Mouse (Mus musculus): Measurements from ENCODE around the gene Gpam. TPM values are rescaled to one million over a fixed set of nuclear protein-coding genes. Genes with fewer than 3 reads are reported as not detected.

The Gpam gene
- total RNA-seq, 4 experiments from 2014 or later = 42.7 to 58.3 (median 51.8) TPM

- DNase-seq (ENCODE audit: low spot score in 2 of 2) = no peak
Observed at GRCm38 (mm10) chr19:55139301-55139700, 12.3 kb upstream of the Gpam start.

- no peak for DNase-seq (ENCODE audit: low spot score in 2 of 2)
Observed at GRCm38 (mm10) chr19:55138506-55138905, 11.5 kb upstream of the Gpam start.

GRCm38 (mm10) chr19:55137884-55138283, 10.8 kb upstream of the Gpam start:
- no peak for DNase-seq (ENCODE audit: low spot score in 2 of 2)

DNA sequence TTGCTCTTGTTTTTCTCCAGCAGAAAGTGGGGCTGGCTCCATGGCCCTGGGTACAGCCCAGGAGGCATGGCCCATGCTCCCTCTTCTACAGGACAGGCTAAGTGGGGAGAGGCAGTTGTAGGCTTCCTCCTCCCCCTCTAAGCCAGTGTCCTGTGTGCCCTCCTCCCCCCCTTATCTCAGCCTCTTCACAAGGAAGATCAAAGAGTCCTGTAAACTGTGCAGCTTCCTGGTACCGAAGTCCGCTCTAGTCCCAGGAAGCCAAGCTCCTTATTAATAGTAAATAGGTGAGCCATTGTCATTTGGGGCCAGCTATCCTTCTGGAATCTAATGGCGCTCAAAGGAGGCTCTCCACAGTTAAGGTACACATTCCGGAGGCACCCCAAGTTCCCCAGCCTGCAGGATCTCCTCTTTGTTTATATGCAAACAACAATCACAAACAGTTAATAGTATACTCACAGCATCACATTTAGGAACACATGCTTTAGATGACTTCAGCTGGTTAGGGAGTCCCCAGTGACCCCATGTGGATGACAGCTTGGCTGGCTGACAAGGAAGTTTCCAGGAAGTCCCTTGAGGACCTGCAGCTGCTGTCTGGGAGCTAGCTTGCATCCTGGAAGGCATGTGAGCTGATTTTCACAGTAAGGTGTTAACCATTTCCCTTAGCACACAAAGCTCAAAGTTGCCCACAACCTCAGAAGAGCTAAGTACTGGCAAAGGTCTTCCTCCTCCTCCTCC, 9.8 kb upstream of the Gpam start:
- DNase-seq (ENCODE audit: low spot score in 2 of 2) = no peak

GRCm38 (mm10) chr19:55135918-55136317, 8.9 kb upstream of the Gpam start:
- DNase-seq (ENCODE audit: low spot score in 2 of 2) = no peak

GRCm38 (mm10) chr19:55134521-55134920, 7.5 kb upstream of the Gpam start:
- DNase-seq (ENCODE audit: low spot score in 2 of 2) = no peak

DNA sequence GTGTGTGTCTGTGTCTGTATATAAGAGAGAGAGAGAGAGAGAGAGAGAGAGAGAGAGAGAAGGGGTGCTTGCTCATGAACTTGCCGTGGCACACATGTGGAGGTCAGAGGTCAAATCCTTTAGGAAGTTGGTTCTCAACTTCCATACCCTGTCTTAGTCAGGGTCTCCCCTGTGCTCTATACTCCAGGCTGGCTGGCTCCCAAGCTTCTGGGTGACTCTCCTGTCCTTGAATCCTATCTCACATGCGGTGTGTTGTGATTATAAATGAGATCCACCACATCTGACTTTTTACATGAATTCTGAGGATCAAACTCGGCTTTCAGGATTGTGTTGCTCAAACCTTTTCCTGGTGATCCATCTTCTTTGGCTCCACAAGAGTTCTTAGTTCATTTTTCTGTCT, 5.4 kb upstream of the Gpam start:
- no peak for DNase-seq (ENCODE audit: low spot score in 2 of 2)

DNA sequence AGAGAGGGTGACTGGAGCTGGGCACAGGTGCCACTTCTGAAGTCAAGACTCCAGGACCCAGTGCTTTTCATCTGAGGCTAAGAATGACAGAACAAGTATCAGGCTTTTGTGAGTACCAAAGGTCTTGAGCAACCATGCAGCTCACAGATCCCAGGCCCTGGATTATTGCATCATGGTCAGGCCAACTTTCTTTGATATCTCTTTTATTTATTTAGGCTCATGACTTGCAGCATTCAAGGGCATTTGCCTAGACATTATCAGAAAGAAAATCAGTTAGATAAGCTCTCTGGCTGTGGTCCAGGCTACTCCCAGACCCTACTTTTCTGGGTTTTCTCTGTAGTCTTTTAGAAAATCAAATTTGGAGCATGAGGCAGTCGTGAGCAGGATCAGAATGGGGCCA, 4.7 kb upstream of the Gpam start:
- no peak for DNase-seq (ENCODE audit: low spot score in 2 of 2)

GRCm38 (mm10) chr19:55128469-55128868, 1.4 kb upstream of the Gpam start:
- no peak for DNase-seq (ENCODE audit: low spot score in 2 of 2)

DNA sequence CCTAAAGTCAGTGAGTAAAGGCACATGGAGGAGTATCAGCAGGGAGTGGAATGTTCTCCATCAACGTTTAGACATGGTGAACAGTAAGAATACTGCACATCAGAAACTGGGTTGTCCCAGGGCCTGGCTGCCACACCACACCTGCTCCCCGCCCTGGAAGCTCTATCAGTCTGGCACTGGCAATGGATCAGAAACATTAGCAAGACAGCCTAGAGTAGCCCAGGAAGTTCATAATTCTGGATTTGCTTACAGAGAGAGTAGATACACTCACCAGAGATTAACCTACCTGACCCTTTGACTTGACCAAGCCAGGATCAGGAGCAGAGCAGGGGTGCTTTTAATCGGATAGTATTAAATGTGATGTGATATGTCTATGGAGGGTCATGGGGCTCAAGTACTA, 1.6 kb downstream of the Gpam start:
- DNase-seq (ENCODE audit: low spot score in 2 of 2) = no peak

DNA sequence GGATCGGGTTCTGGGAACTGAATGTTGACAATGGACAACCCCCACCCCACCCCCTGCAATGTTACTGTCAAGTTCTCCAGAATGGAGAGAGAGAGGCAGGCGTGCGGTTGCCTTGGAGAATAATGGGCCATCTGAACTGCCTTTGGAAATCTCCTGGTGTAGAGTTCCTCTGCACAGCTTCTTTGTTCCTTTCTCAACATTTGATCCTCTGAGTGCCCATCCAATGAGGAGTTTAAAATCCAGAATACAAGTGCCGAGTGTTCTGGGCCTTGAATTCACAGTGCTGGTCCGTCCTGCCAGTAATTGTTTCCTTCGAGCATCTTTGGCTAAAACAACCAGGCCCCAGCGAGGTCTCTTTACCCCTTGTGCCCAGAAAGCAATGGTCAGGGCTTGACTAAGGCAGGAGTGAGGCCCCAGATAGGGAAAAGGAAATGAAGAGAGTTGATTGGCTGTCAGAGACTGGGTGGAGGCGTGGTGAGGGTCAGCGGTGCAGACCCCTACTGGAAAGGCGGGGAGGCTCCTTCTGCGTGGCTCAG, 4.0 kb downstream of the Gpam start:
- peak in 1 of 2 experiments; percentile 22 for DNase-seq (ENCODE audit: low spot score in 2 of 2)

DNA sequence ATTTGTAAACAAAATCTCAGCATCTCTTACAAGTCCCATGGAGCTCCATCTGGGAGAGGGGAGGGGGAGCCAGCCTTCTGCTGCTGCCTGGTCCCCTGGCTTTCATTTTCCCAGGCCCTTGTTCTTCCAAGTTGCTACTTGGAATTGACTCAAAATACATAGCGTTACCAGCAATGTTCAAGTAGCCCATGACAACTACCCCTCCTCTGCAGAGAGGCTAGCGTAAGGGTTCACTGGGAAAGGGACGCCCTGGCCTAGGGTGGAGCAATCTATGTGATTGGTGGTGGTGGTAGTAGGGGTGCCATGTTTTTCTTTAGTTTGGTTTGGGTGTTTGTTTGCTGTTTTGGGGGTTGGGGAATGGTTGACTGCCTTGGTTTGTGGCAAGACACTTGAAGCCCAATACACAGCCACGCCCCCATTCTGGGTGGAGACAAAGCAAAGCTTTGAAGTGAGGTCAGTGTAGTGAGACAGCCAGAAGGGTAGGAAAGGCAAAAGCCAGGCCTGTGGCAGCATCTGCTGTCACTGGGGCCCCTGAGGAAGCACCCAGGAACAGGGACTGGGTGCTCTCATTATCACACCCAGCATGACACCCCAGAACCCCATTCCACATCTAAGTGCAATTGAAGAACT, 4.6 kb downstream of the Gpam start:
- DNase-seq (ENCODE audit: low spot score in 2 of 2) = no peak

DNA sequence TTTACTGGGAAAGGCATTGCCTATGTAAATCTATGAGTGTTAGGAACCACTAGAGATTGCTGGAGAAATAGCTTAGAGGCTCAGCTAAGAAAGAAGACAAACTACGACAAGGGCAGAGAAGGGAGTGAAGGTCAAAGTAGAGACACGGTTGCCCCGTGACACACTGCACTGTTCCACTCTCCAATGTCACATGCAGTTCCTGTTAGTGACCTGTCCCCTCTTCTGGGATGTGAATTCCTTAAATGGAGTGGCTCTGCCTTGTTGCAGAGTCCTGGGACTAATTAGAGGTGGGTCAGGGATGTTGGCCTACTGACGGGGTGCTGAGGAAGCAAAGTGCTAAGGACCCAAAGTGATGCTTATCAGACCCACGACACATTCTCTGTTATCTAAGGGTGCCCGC, 5.2 kb downstream of the Gpam start:
- DNase-seq (ENCODE audit: low spot score in 2 of 2) = no peak

DNA sequence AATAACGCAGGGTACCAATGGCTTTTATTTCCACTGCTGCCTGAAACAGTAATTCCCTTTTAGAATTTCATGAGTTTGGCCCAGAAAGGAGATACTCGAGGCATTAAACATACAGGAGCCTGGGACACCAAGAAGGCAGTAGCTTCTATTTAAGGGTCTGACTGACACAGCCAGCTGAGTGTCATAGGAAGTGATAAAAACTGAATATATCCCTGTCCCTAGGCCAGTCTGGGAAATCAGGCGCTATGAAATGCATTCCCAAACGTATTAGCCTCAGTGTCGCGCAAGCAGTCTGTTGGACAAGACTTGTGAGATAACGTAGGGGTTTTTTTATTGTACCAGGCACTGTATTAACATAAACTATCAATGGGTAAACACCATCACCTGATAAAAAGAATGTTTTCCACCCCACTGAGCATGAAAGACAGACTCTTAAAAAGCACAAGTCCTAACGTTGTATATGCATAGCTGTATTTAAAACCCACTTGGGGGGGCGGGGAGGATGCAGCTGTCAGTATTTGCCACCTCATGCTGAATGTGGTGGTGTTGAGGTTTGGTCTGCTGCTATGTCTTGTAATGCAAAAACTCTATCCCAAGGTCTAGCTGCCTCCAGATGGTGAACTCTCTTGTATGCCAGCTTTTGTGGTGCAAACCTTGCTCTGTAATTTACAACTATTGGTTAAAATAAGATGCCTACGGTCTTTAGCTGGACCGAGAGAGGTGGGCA, 6.4 kb downstream of the Gpam start:
- DNase-seq (ENCODE audit: low spot score in 2 of 2) = no peak

- DNase-seq (ENCODE audit: low spot score in 2 of 2) = no peak
Observed at GRCm38 (mm10) chr19:55119541-55119940, 7.5 kb downstream of the Gpam start.

- no peak for DNase-seq (ENCODE audit: low spot score in 2 of 2)
Observed at GRCm38 (mm10) chr19:55117991-55118390, 9.0 kb downstream of the Gpam start.

DNA sequence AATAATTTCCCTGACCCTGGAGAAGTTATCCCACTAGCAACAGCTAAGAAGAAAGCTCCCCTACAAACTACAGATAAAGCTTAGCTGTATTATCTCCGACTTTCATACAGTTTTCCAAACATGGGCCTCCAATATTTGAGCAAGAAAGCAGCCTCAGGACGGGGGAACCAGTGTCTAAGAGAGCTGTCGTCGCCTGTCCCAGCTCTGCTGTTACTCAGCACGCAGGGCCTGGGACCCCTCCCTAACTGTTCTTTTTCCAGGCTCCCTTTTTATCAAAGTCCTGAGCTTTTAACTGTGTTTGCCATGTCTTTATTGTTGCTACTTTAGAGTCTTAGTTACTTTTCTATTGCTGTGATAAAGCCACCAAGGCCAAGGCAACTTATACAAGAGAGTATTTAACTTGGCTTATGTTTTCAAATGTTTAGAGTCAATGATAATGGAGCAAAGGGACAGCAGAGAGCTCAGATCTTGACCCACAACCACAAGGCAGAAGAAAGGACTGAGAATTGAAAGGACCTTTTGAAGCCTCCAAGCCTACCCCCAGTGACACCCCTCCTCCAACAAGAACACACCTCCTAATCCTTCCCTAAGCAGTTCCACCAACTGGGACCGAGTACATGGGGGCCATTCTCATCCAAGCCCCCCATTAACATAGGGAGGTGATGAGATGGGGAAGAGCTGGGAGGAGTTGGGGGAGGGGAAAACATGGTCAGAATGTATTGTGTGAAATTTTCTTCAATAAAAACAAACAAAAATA, 9.8 kb downstream of the Gpam start:
- DNase-seq (ENCODE audit: low spot score in 2 of 2) = no peak

- no peak for DNase-seq (ENCODE audit: low spot score in 2 of 2)
Observed at GRCm38 (mm10) chr19:55115532-55115931, 11.5 kb downstream of the Gpam start.

DNA sequence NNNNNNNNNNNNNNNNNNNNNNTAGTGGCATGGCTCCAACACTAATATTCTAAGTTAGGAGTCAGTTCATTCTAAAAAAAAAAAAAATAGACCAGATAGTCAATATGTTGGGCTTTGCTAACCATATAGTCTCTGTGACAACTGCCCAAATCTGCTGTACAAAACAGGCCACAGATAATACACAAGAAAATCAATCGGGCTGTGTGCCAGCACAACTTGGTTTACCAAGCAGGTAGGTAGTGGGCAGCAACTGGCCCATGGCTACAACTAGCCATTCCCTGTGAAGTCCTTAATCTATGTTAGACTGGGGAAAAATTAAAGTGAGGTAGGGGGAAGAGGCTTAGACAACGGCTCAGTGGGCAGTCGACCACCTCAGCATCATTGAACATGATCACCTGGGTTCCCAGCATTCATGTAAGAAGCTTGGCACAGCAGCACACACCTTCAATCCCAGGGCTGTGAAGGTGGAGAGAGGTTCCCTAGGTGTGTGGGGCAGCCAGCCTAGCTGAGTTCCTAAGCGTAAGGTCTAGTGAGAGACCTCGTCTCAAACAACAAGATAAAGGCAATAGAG, 12.1 kb downstream of the Gpam start:
- DNase-seq (ENCODE audit: low spot score in 2 of 2) = no peak

DNA sequence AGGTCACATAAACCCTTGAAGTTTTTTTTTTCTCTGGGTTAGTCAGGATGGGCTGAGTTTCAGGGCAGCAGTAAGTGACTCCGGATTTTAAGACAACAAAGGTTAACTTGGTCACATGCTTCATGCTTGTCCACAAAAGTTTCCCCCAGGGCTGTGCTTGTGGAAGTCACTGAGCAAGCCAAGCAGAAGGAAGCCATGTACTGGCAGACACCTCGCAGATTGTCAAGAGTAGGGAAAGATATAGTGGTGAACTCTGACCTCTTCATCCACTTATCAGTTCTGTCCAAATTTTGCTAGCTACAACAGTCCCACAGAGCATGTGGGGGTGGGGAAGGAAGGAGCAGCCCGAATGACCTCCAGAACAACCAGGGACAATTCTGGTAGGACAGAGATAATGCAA, 19.1 kb downstream of the Gpam start:
- no peak for DNase-seq (ENCODE audit: low spot score in 2 of 2)

GRCm38 (mm10) chr19:55105969-55106368, 21.1 kb downstream of the Gpam start:
- no peak for DNase-seq (ENCODE audit: low spot score in 2 of 2)
